Mouse (Mus musculus): ENCODE measurements around the gene Celf5. TPM values are rescaled to one million over a fixed set of nuclear protein-coding genes. Genes with fewer than 3 reads are reported as not detected.

The Celf5 gene
- total and polyA plus RNA-seq, 3 experiments = 0.08 to 0.38 TPM; not detected in 1

GRCm38 (mm10) chr10:81496264-81496901 lies 13.9 kb upstream of the Celf5 start, which contains the start of gene Ncln (continued):
- TF ChIP-seq BHLHE40 (IDR thresholded peaks at IDR 0.05; ENCODE audit: borderline replicate concordance, low read depth, low read length) = no peak
- TF ChIP-seq USF2 (IDR thresholded peaks at IDR 0.05; ENCODE audit: borderline replicate concordance in 1 of 2, insufficient read depth in 1 of 2, low read depth in 1 of 2, low read length in 2 of 2) = no peak
- 0 out of 6 replicates have a peak, but pooled peaks of 1 of the 3 experiments have one; percentile 1 for TF ChIP-seq CTCF (IDR thresholded peaks at IDR 0.05 in 2 of 3, conservative IDR thresholded peaks at IDR 0.05 in 1 of 3; ENCODE audit: control insufficient read depth in 1 of 3, insufficient read depth in 1 of 3, low read depth in 2 of 3, low read length in 3 of 3, poor library complexity in 1 of 3, severe bottlenecking in 1 of 3)
- TF ChIP-seq SMC3 (IDR thresholded peaks at IDR 0.05; ENCODE audit: low read depth, low read length) = no peak
- no peak for TF ChIP-seq JUND (IDR thresholded peaks at IDR 0.05; ENCODE audit: low read depth, low read length)
- no peak for TF ChIP-seq RCOR1 (IDR thresholded peaks at IDR 0.05; ENCODE audit: low read depth, low read length)

GRCm38 (mm10) chr10:81495616-81496263 lies 13.2 kb upstream of the Celf5 start:
- Histone ChIP-seq H3K4me1 (ENCODE audit: control insufficient read depth in 1 of 2, insufficient read depth in 2 of 2, low read length in 2 of 2) (peaks cover 0 to 28% of the 10 kb centered on the region in 2 experiments; a peak in 3 of 4 replicates), H3K36me3 (ENCODE audit: control insufficient read depth in 1 of 2, insufficient read depth in 2 of 2, low read length in 2 of 2) (peaks cover 0 to 14% of the 10 kb centered on the region in 2 experiments; a peak in 3 of 4 replicates), H3K4me3 (ENCODE audit: control insufficient read depth in 1 of 2, insufficient read depth in 1 of 2, low read depth in 2 of 2, low read length in 2 of 2) (peak overlapping the region; percentile 55 to 76), H3K27me3 (ENCODE audit: control insufficient read depth in 1 of 2, insufficient read depth in 2 of 2, low read length in 2 of 2) (no peaks in the 10 kb centered on the region), H3K27ac (ENCODE audit: control insufficient read depth, low read depth, low read length) (peak overlapping the region; percentile 54), H3K9me3 (replicated peaks; ENCODE audit: insufficient read depth, low read length) (no peaks in the 10 kb centered on the region), H3K9ac (ENCODE audit: control insufficient read depth, low read depth, low read length, poor library complexity, severe bottlenecking) (peak overlapping the region; percentile 96), H3K79me2 (ENCODE audit: control insufficient read depth, insufficient read depth, low read length, poor library complexity) (peaks cover 29% of the 10 kb centered on the region)
- TF ChIP-seq TCF12 (IDR thresholded peaks at IDR 0.05; ENCODE audit: low read depth, low read length) (no peak), ZC3H11A (IDR thresholded peaks at IDR 0.05; ENCODE audit: low read depth, low read length) (no peak), CHD1 (IDR thresholded peaks at IDR 0.05; ENCODE audit: low read depth, low read length) (0 out of 2 replicates have a peak, but pooled peaks have one; percentile 23), MYC (IDR thresholded peaks at IDR 0.05; ENCODE audit: low read depth, low read length) (0 out of 2 replicates have a peak, but pooled peaks have one; percentile 27), POLR2A (IDR thresholded peaks at IDR 0.05; ENCODE audit: control insufficient read depth in 1 of 2, insufficient read depth in 1 of 2, low read depth in 1 of 2, low read length in 2 of 2, poor library complexity in 1 of 2) (peak in 1 of 2 experiments; percentile 65; a peak in 3 of 4 replicates), RAD21 (IDR thresholded peaks at IDR 0.05; ENCODE audit: low read depth, low read length) (no peak), EP300 (IDR thresholded peaks at IDR 0.05; ENCODE audit: low read depth in 1 of 2, low read length in 2 of 2) (no peak)
- DNase-seq (ENCODE audit: low read depth, low spot score) = no peak

GRCm38 (mm10) chr10:81495151-81495550 lies 12.6 kb upstream of the Celf5 start:
- Histone ChIP-seq H3K27ac (ENCODE audit: control insufficient read depth, low read depth, low read length) (peak overlapping the region; percentile 54; the same call in 1 of the 2 replicates), H3K9ac (ENCODE audit: control insufficient read depth, low read depth, low read length, poor library complexity, severe bottlenecking) (peak overlapping the region; percentile 96), H3K36me3 (ENCODE audit: control insufficient read depth in 1 of 2, insufficient read depth in 2 of 2, low read length in 2 of 2) (peaks cover 0 to 14% of the 10 kb centered on the region in 2 experiments; a peak in 3 of 4 replicates), H3K79me2 (ENCODE audit: control insufficient read depth, insufficient read depth, low read length, poor library complexity) (peaks cover 29% of the 10 kb centered on the region), H3K9me3 (replicated peaks; ENCODE audit: insufficient read depth, low read length) (no peaks in the 10 kb centered on the region), H3K27me3 (ENCODE audit: control insufficient read depth in 1 of 2, insufficient read depth in 2 of 2, low read length in 2 of 2) (no peaks in the 10 kb centered on the region), H3K4me3 (ENCODE audit: control insufficient read depth in 1 of 2, insufficient read depth in 1 of 2, low read depth in 2 of 2, low read length in 2 of 2) (peak overlapping the region; percentile 55 to 76), H3K4me1 (ENCODE audit: control insufficient read depth in 1 of 2, insufficient read depth in 2 of 2, low read length in 2 of 2) (peaks cover 0 to 28% of the 10 kb centered on the region in 2 experiments; a peak in 3 of 4 replicates)
- DNase-seq (ENCODE audit: low read depth, low spot score) = no peak
- TF ChIP-seq CHD1 (IDR thresholded peaks at IDR 0.05; ENCODE audit: low read depth, low read length) (0 out of 2 replicates have a peak, but pooled peaks have one; percentile 6), GABPA (IDR thresholded peaks at IDR 0.05; ENCODE audit: low read depth, low read length) (no peak)
